Mouse (Mus musculus) G1E (cell line): ENCODE measurements around the gene Tpm3.

Experiments
- CTCF ChIP-seq: IDR thresholded peaks from 2 replicates; pipeline ENCODE4 v1.5.1; 2012; ENCODE audit warnings: low read depth, low read length, inconsistent platforms, mixed read lengths
- GATA1 ChIP-seq: IDR thresholded peaks from 2 replicates; pipeline ENCODE4 v1.6.1; 2012; ENCODE audit warnings: borderline replicate concordance, low read length, inconsistent platforms, mixed read lengths
- POLR2AphosphoS5 ChIP-seq: IDR thresholded peaks from 2 replicates; pipeline ENCODE4 v1.6.1; 2012; ENCODE audit warnings: low read depth, low read length, inconsistent platforms; ENCODE audit not compliant: insufficient replicate concordance
- TAL1 ChIP-seq: conservative IDR thresholded peaks from 2 replicates; pipeline ENCODE4 v1.6.1; 2012; ENCODE audit warnings: low read depth, low read length, inconsistent platforms, mixed read lengths

DNA sequence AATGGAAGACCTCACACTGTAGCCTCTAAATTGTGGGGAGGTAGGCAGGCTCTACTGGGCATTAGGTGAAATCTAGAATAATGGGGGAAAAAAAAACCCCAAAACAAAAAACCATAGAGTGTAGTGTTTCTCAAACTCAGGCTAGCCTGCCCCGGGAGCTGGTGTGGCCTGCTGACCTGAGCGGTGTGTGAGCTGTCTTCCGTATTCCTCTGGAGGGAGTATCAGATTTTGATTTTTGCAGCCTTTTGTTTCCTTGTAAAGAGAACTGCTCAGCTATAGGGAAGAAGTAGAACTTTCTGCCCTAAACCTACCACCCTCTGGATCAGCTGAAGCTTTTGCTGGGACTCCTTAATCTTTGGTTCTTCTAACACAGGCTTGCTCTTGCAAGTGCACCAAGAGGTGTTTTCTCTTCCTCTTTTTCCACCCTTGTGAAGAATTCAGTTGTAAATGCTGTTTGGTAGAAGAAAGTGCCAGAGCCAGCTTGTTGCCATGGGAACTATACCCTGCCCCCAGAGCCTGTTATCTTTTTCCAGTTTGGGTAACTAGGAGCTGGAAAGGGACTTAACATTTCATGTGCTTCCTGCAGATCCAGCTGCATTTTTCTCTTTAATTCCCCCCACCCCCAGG, 11.4 kb downstream of the Tpm3 start:
- no peak for TF ChIP-seq POLR2AphosphoS5
- no peak for TF ChIP-seq CTCF
- TF ChIP-seq TAL1, result no peak
- TF ChIP-seq GATA1, result no peak
